Mouse (Mus musculus) heart, adult 2 months (tissue): ENCODE measurements around the gene Syt14. TPM values are rescaled to one million over a fixed set of nuclear protein-coding genes. Genes with fewer than 3 reads are reported as not detected.

ENCODE experiments used
- DNase-seq, 2 experiments: peaks; one replicate each; pipeline ENCODE4 v3.0.0; 2021
- H3K27ac ChIP-seq: fragments of 200-600 bp; 2 replicates; pipeline ENCODE4 v1.8.1; 2022
- H3K27me3 ChIP-seq: fragments of 200-500 bp; 2 replicates; pipeline ENCODE4 v1.6.1; 2012; ENCODE audit warnings: mild to moderate bottlenecking, low read length, inconsistent platforms, mixed read lengths; ENCODE audit not compliant: control insufficient read depth, insufficient read depth
- H3K36me3 ChIP-seq: fragments of 200-500 bp; 2 replicates; pipeline ENCODE4 v1.6.1; 2012; ENCODE audit warnings: low read length, inconsistent platforms; ENCODE audit not compliant: control insufficient read depth, insufficient read depth
- H3K4me1 ChIP-seq: fragments of 200-500 bp; 2 replicates; pipeline ENCODE4 v1.6.1; 2011; ENCODE audit warnings: low read length; ENCODE audit not compliant: control insufficient read depth, insufficient read depth
- H3K4me3 ChIP-seq: fragments of 200-600 bp; 2 replicates; pipeline ENCODE4 v1.8.1; 2022
- H3K79me2 ChIP-seq: fragments of 200-500 bp; replicated peaks from 2 replicates; pipeline ENCODE4 v1.6.1; 2012; ENCODE audit warnings: mild to moderate bottlenecking, inconsistent platforms, low read length, moderate library complexity, mixed read lengths; ENCODE audit not compliant: control insufficient read depth, insufficient read depth
- H3K9ac ChIP-seq: fragments of 200-500 bp; 2 replicates; pipeline ENCODE4 v1.6.1; 2012; ENCODE audit warnings: low read depth, mild to moderate bottlenecking, control low read depth, inconsistent platforms, low read length, mixed read lengths
- CTCF ChIP-seq: fragments of 200-600 bp; IDR thresholded peaks from 2 replicates; pipeline ENCODE4 v1.8.1; 2022; ENCODE audit warnings: antibody characterized with exemption, mild to moderate bottlenecking, moderate library complexity
- EP300 ChIP-seq: fragments of 200-500 bp; IDR thresholded peaks from 2 replicates; pipeline ENCODE4 v1.6.1; 2011; ENCODE audit warnings: low read depth, low read length, control low read depth; ENCODE audit not compliant: insufficient read depth
- POLR2A ChIP-seq: fragments of 200-500 bp; IDR thresholded peaks from 2 replicates; pipeline ENCODE4 v1.6.1; 2011; ENCODE audit warnings: mild to moderate bottlenecking, low read depth, low read length, control low read depth; ENCODE audit not compliant: insufficient read depth
- WGBS: fragments of 180-500 bp; shearing (Covaris S2); methylation state at CpG from one replicate; pipeline ENCODE4 v1.1.7; 2018; 5-methylcytosine and 5-hydroxymethylcytosine counted together
- intact Hi-C: fragments of 180-260 bp; cut with DNase I; formaldehyde crosslinking; loops from one replicate; pipeline ENCODE4 v1.15.1; 2025
- polyA plus RNA-seq: library from polyadenylated mRNA; depleted of rRNA; stranded (reverse); fragments of >200 nt; gene quantifications from 2 replicates; pipeline ENCODE4 v1.2.3, GENCODE M21; 2012; rRNA removed
- total RNA-seq, 2 experiments: library from RNA; stranded (reverse); gene quantifications; 2 replicates each; pipeline ENCODE4 v1.2.3; 2021

Gene Syt14
- total and polyA plus RNA-seq, 3 experiments = 0.02 to 0.41 (median 0.34) TPM

DNA sequence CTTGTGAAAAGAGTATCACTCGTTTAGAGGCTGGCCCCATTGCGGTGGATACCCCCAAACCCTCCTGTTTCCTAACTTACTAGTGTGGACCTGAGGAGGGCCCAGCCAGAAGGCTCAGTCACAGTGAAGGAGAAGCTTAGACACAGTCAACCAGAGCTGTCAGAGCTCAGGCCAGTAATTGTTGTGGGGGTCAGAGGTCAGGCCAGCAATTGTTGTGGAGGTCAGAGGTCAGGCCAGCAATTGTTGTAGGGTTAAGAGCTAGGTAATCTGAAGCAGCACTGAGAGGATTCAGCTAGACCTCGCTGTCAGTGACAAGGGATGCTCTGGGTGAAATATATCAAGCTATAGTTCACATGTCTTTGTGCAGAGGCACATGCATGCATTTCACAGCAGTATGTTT, 188.3 kb downstream of the Syt14 start:
- TF ChIP-seq EP300 = no peak
- no peak for TF ChIP-seq CTCF
- no peak for TF ChIP-seq POLR2A
- intact Hi-C loops = no loop called here
- H3K4me1 ChIP-seq = peaks cover 3% of the 10 kb centered on the region; the same call in 1 of the 2 replicates
- DNase-seq = no peak
- no peaks in the 10 kb centered on the region for H3K27me3 ChIP-seq
- no peak overlapping the region for H3K4me3 ChIP-seq
- no peaks in the 10 kb centered on the region for H3K36me3 ChIP-seq
- no peak overlapping the region for H3K9ac ChIP-seq
- H3K27ac ChIP-seq = no peak overlapping the region
- 81% methylated on average over 3 of the region's 3 CpGs for WGBS
- H3K79me2 ChIP-seq = no peaks in the 10 kb centered on the region

Other genes starting within 250 kb of the Syt14 start
- gene Sertad4, start 180.0 kb downstream of the Syt14 start, total RNA-seq = 1 to 10 TPM; 3.3 to 3.9 TPM
- gene Sertad4, start 180.0 kb downstream of the Syt14 start, polyA plus RNA-seq = 4.1 and 7.8 TPM in 2 replicates
- gene Diexf, start 94.5 kb upstream of the Syt14 start, total RNA-seq = 10 to 100 TPM in 1 of 2 experiments, 1 to 10 TPM in 1; 7.8 to 10.2 TPM
- 7.3 and 17.5 TPM in 2 replicates for gene Diexf, start 94.5 kb upstream of the Syt14 start, polyA plus RNA-seq
- gene Irf6, start 117.3 kb upstream of the Syt14 start, total RNA-seq = 1 to 10 TPM; 1.9 to 2.1 TPM
- gene Irf6, start 117.3 kb upstream of the Syt14 start, polyA plus RNA-seq = 2.5 and 3.6 TPM in 2 replicates
- gene A130010J15Rik, start 132.3 kb upstream of the Syt14 start, total RNA-seq = 1 to 10 TPM; 3.3 to 3.5 TPM
- 2.7 and 5.1 TPM in 2 replicates for gene A130010J15Rik, start 132.3 kb upstream of the Syt14 start, polyA plus RNA-seq
- 1 to 10 TPM in 1 of 2 experiments, under 1 TPM in 1; 0.94 to 2.7 TPM for gene Traf3ip3, start 165.9 kb upstream of the Syt14 start, total RNA-seq
- 1.9 and 2.2 TPM in 2 replicates for gene Traf3ip3, start 165.9 kb upstream of the Syt14 start, polyA plus RNA-seq
- gene Lamb3, start 171.9 kb upstream of the Syt14 start, total RNA-seq = 10 to 100 TPM; 11.4 to 11.9 TPM
- gene Lamb3, start 171.9 kb upstream of the Syt14 start, polyA plus RNA-seq = 9.2 and 11.1 TPM in 2 replicates
- gene Hsd11b1, start 228.3 kb upstream of the Syt14 start, total RNA-seq = 10 to 100 TPM; 10.5 to 15.1 TPM
- gene Hsd11b1, start 228.3 kb upstream of the Syt14 start, polyA plus RNA-seq = 18.8 and 20.9 TPM in 2 replicates
- 10 to 100 TPM; 44.8 to 57.9 TPM for gene G0s2, start 237.4 kb upstream of the Syt14 start, total RNA-seq
- 200 and 229 TPM in 2 replicates for gene G0s2, start 237.4 kb upstream of the Syt14 start, polyA plus RNA-seq